Mouse (Mus musculus) natural killer cell, adult 2 months (primary cell): Measurements from ENCODE around the gene Ppp1r26.
A peak's percentile ranks its signal among the peaks of the same experiment; 100 is the strongest.
"Not testable (repeated sequence)": the region's sequence is repeated elsewhere in the genome, so short reads cannot be mapped to it uniquely, and the experiment has no call there.

Source experiments
- DNase-seq, 2 experiments: peaks; one replicate each; pipeline ENCODE4 v3.0.0; 2022; ENCODE audit warnings: low spot score in 2 of 2

Gene Ppp1r26

DNA sequence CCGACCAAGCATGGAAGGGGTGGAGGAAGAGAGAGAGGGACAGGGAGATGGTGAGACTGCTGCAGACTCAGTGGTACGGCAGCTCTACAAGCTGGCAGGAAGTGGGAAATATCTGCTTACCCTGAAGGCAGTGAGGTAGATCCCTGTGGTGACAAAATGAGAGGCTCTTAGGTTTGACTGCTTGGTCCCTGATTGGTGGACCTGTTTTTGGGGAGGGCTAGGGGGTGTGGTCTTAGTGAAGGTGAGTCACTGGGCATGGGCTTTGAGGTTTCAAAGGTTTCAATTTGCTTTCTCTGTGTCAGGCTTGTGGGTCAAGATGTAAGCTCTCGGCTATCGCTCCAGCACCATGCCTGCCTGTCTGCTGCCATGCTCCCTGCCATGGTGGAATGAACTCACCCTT is 1.5 kb upstream of the Ppp1r26 start:
- DNase-seq: no peak

DNA sequence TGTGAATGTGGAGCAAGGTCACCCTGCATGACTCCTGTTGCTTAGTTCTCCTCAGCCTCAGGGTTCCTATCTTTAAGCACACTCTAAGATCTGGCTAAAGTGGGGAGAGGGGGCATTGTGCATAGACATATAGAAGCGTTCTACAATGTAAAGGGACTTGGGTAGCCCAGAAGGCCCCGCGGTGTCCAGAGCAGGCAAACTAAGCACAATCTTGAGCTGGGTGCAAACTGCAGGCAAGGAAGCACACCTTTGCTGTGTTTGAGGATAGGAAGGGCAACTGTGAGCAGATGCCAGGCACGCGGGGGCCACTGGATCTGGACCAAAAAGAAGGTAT is 452 bp upstream of the Ppp1r26 start:
- no peak for DNase-seq

DNA sequence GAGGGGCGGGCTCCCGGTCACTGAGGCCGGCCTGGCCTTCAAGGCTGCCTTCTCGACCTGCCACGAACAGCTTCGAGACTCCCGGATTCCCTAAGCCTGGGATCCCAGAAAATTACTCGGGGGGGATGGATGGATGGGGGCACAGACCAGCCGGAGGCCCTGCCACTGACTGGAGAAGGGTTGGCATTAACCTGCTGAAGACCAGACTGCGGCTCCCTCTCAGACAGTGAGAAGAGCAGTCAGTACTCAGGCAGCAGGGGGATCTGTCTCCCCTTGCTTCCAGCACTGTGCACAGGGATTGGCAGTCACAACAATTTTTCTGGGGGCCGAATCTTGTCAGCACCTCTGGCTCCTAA is 693 bp downstream of the Ppp1r26 start:
- no peak for DNase-seq

DNA sequence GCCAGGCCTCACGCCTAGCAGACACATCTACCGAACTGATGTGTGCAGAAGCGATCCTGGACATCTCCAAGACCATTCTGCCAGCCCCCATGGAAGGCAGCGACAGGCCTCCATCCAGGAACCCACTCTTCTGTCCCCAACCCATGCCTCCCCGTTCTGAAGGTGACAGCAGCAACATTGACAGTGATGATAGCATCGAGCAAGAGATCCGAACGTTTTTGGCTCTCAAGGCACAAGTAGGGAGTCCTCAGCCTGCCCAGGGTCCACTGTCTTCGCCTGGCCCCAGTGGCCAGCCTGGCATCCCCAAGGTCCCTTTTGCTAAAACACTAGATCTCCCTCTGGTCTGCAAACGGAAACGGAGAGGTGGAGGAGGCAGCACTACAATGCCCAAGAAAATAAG is 5.1 kb downstream of the Ppp1r26 start:
- DNase-seq: no peak

DNA sequence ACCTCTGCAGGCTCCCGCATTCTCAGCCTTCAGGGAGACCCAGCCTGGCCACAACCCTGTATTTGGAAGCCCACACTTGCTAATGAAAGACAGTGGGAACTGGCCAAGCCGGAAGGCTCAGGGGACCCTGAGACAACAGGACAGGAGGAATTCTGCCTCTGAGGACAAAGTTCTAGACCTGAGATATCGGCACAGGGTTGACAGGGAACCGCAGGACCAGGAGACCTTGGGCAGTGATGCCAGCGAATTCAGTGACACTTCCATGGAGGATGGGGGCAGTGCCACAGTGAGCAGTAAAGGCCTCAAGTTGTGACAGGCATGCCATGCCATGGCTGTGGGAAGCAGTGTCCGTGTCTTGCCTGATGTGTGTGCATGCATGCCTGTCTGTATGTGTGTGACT is 6.9 kb downstream of the Ppp1r26 start:
- no peak for DNase-seq

DNA sequence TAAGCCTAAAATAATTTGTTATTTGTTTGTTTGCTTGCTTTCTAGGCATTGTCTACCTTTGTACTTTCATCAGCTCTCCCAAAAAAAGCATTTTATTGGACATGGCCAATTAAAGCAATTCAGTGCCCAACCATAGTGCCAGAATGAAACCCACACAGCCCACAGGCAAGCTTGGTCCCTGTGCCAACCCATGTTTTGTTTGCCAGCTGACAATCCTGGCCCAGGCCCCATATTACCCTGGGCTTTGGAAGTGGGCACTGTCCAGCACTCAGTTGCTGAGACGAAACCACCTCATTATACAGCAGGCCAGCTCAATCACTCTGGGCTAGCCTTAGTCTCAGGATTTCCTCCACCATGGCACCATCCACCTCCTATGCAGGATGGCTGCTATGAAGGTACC is 10.0 kb downstream of the Ppp1r26 start:
- no peak for DNase-seq

DNA sequence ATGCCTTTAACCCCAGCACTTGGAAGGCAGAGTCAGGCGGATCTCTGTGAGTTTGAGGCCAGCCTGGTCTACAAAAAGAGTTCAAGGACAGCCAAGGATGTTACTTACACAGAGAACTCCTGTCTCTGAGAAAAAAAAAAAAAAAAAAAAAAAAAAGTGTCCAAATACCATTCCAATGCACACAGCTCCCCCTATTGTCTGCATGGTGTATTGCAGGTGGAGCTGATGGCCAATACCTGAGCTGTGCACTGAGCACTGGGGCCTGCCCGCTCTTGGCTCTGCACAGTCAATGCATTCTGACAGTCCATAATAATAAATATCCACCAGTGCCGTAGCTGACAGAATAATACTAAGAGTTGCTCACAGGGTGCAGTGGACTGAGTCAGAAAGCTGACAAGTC is 17.3 kb downstream of the Ppp1r26 start:
- peak; percentile 64 to 71 for DNase-seq

DNA sequence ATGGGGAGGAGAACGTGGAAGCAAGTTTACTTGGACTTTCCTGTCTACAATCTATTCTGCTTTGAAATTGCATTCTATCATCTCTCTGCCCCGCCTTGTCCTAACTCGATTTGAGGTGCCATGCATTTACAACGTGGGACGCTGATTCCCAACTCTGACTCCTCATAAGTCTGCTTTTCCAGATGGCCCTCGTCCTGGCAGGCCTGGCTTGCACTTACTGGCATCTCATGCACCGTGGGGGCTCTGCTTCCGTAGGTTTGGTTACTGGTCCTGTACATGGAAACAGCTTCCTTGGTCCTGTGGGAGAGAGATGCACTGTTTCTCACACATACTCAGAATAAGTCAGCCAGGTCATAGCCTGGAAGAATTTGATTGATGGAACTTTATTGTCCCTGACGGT is 18.3 kb downstream of the Ppp1r26 start:
- DNase-seq: no peak

DNA sequence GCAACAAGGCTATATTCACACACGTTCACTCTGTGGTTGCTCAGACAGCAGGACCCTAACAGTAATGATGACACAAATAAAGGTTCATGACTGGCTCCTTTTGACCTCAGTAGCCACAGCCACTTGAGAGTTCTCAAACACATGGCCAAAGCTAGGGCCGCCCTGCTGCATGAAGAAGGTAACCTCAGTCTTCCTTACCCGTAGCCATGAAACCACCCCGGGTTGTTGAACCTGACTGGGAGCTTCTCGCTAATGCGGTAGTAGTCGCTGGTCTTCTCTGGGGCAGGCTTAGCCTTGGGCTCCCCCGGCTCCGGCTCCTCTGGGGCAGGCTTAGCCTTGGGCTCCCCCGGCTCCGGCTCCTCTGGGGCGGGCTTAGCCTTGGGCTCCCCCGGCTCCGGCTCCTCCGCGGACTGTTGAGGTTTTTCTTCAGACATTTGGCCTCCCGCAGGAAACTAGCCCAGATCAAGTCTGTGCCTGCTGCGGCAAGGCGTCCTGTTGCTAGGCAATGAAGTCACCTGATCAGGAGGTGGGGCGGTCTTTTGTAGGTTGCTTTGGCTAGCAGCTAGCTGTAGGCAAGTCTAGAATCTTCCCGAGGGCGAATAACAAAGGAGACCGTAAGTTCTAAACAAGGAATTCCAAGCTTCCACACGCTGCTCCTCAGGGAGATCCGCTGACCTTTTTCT is 19.4 kb downstream of the Ppp1r26 start, which contains the start of gene 1700007K13Rik:
1700007K13Rik (minus strand) TSS at position 497 of the 683 bp plus-strand sequence.
- peak; percentile 58 to 59 for DNase-seq

DNA sequence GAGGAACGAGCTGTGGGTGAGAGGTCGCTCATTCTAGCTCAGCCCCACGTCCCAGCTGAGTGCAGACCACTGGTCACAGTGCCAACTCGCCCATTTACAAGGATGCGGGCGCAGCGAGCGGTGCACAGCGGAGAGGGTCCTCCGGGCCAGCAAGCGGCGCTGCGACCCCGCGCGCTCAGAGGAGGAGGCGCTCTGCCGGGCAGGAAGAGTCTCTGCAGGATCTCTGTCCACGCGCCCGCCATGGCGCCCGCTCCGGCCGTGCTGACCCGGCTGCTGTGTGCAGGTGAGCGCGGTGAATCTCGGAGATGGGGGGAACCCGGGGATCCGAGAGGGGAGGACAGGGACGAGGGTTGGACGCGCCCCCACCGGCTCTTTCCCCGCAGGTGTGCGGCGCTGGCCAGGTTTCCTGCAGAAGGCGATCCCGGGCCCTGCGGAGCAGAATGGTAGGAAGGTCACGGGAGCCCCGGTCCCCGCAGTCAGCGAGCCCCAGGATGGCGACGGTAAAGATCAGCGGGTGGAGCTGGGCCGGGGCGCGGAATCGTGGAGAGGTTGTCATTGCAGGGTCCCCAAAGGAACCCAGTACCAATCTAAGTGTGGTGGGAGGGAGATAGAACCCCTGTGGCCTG is 21.4 kb downstream of the Ppp1r26 start, which contains the start of gene Mrps2:
Mrps2 (plus strand) TSS at position 207 of the 626 bp plus-strand sequence.
- DNase-seq: peak; percentile 80 to 84

DNA sequence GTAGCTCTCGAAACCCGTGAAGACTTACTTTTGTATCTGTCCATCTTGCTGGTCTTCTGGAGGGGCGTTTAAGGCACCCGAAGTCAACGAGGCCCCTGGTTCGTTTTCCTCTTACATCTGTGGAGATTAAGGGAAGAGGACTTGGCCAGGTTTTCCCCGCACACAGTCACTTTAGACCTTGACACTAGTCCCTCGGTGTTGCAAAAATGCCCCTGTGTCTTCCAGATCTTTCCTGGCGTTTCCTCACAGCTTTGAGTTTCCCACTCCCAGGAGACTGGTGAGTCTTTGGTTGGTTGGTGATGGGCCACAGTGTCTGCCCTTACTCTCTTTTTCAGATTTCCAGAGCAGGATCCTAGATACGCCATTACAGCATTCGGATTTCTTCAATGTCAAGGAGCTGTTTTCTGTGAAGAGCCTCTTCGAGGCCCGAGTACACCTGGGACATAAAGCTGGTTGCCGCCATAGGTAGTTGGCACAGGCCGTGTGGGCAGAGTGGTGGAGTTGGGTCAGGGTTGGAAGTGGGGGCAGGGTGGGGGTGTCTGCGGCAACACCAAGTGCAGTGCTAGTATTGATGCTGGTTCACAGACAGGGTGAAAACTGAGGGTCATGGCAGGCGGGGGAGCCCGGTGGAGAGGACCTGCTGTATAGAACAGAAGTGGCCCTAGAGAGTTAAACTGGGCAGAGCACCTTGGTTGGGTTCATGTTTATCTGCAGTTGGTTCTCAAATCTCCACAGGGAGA is 22.1 kb downstream of the Ppp1r26 start:
- DNase-seq: no peak

DNA sequence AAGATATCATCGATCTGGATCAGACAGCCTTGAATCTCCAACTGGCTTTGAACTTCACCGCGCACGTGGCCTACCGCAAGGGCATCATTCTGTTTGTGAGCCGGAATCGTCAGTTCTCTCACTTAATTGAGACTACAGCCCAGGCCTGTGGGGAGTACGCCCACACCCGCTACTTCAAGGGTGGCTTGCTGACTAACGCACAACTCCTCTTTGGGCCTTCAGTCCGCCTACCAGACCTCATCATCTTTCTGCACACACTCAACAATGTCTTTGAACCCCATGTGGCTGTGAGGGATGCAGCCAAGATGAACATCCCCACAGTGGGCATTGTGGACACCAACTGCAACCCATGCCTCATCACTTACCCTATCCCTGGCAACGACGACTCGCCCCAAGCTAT is 22.9 kb downstream of the Ppp1r26 start:
- no peak for DNase-seq

DNA sequence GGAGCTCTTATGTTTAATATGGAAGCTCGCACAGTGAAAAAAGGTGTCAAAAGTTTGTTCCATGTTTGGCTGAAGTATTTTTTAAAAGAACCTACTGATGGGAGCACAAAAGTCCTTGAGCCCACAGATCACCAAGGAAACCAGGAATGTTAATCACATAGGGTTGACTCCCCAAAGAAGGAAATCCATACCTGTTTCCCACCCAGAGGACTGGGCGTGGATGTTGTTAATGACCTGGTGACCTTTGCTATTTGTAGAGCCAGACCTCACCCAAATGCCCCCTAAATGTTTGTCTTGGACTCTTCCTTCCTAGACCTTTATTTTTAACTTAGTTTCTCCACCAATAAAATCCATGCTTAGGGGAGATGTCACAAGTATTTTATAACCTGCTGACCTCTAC is 24.0 kb downstream of the Ppp1r26 start:
- DNase-seq: no peak

DNA sequence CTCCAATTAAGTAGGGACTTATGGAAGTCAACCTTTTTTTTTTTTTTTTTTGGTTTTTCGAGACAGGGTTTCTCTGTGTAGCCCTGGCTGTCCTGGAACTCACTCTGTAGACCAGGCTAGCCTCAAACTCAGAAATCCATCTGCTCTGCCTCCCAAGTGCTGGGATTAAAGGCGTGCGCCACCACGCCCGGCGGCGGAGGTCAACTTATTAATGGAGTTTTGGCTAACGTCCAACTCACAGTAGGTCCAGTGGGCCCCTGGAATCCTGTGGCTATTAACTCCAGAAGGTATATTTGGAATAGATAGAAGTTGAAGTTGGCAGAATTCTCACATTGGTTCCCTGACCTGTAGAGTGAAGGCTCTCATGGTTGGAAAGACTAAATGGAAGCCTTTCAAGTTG is 25.4 kb downstream of the Ppp1r26 start:
- DNase-seq: not testable (repeated sequence)

DNA sequence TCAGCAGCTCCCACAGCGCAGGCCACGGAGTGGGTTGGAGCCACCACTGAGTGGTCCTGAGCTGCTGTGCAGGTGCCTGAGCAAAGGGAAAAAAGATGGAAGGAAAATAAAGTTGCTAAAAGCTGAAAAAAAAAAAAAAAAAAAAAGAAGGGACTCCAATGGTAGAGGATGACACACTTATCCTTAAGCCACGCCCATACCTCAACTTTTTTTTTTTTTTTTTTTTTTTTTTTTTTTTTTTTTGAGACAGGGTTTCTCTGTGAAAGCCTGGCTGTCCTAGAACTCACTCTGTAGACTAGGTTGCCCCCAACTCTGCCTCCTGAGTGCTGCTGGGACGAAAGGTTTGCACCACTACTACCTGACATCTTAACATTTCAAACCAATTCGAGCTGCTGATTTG is 31.4 kb downstream of the Ppp1r26 start:
- not testable (repeated sequence) for DNase-seq

DNA sequence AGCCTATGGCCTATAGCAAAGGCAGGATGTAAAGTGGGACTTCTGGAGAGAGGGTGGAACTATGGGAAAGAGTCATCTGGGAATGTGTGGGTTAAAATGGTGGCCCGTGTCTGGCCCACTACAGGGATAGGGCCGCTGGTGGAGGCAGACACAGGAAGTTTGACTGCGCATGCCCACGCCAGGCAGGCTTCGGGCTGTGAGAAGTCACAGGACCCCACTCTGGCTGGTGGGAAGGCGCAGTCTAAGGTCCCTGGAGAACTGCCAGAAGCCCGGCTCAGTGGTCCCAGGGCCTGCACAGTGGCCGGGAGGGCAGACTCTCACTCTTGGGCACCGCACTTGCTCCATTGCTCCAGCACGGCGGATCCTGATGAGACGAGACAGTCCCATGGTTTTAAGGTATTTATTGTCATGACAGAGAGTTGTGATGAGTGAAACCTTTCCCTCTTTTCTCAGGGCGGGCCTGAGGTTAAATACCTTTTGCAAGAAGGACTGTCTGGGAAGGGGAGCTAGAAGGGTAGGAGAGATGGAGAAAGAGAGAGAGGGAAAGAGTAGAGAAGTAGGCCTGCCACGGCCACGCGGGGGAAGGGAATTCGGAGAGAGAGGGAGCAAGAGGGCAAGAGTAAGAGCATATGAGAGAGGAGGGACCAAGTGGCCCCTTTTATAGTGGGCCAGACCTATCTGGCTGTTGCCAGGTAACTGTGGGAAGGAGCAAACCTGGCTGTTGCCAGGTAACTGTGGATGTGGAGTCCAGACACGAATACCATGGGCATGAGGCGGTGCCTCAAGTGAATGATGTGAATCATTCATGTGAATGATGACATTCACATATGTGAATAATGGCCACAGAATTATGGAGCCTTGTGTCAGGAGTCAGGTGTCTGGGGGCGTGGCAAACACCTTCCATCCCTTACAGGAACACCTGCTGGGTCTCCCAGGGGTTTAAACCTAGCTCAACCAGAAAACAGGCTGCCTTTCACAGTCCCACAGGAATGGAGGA is 32.9 kb downstream of the Ppp1r26 start:
- DNase-seq: no peak

DNA sequence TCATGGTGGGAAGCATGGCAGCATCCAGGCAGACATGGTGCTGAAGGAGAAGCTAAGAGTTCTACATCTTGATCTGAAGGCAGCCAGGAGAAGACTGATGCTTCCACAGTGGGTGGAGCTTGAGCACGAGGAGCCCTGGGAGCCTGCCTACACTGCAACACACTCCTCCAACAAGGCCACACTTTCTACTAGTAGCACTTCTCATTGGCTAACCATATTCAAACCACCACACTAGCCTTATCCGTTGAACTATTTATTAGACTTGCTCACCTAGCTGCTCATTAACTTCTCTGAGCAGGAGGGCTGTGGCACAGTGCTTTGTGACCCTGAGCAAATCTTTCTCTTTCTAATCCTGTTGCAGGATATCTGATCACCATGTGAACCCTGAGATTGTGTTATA is 37.3 kb downstream of the Ppp1r26 start:
- DNase-seq: no peak

DNA sequence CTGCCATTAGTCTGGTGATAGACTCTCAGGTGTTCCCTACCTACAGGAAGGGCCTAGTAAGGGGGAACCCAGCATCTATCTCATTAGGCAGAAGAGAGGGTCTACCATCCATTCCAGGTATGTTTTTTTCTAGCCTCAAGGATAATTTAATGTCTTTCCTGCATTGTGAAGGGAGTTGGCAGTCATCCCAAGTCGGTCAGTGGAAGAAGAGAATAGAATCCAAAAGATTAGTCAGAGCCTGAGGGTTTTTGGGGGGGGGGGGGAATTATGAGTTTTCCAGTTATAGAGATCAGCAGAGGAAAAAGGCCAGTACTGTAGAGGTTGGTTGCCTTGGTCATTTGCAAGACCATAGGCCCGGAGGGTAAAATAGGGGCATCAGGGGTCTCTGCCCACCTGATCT is 47.9 kb downstream of the Ppp1r26 start:
- no peak for DNase-seq

DNA sequence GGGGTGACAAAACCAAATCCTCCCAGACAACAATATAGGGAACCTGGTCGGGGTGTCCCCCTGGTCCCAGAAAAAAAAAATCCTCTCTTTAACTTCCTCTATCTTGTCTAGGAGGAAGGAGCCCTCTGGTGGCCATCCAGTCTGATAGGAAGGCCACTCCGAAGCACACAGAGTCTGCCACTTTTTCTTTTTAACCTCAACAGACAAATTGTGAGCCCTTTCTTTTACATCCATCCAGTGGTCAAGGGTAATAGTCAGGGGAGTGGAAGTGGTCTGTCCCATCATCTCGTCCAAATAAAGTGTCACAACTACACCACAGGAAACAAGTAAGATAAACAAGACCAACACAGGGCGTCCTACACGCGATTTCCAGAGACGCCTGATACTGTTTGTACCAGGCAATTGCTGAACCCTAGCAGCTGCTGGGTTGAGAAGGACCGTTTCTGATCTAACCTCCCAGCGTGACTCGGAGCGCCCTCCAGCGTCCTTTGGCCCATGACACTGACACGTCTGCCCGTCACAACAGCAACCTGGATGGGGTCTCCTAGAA is 48.7 kb downstream of the Ppp1r26 start:
- DNase-seq: peak; percentile 31 to 55

DNA sequence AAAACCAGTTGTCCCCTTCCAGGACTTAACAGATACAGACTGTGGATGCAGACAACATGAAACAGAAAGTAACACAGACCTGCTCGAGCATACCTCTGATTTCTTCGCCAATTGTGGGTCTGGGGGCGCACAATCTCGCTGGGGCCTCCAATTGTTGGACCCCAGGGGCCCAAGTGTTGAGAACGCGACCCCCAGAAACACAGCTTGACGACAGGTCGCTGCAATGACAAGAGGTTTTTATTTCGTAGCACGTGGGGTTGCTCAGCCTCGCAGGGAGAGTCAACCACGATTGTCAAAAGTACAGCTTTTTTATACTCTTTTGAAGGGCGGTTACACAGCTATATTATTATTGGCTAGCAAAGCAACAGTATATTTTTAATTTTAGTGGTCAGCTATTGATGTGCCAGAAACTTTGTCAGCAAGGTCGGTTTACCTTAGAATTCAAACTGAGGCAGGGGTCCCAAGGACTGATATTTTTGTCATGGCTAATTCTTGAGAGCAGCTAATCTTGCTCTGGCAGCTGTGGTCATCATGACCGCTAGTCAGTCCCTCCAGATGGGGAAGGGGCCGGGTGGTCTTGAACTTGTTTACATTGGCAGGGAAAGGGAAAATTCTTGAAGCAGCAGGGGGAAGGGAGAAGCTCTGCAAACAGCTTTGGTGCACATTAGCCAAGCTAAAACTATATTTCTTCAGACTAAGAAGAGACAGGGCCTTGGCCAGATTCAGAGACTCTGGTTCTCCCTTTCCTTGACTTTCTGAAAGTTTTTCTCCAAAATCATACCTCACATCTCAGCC is 49.4 kb downstream of the Ppp1r26 start:
- DNase-seq: no peak

DNA sequence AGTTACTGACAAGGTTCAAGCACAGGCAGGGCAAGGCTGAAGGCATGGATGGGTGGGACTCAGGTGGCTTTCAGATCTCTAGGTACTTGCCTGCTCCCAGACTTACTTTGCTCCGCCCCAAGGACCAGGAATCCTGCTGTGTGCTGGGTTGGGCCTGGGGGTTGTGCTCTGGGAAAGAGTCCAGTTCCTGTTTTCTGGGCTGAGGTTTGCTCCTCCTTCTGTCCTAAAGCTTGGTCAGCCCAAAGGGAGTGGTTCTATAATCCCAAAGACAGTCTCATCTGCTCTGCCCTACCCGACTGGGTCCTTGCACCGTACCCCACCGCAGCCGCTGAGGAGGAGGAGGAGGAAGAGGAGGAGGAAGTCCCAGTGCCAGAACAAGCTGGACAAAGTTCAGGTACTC is 50.1 kb downstream of the Ppp1r26 start, which contains the start of gene Gbgt1:
Gbgt1 (plus strand) TSS at position 221 of the 400 bp plus-strand sequence.
- DNase-seq: no peak
